Mouse (Mus musculus) hindbrain, embryonic 13.5 days (tissue): ENCODE measurements around the gene Glmp. TPM values are rescaled to one million over a fixed set of nuclear protein-coding genes. Genes with fewer than 3 reads are reported as not detected.
A peak's percentile ranks its signal among the peaks of the same experiment; 100 is the strongest.
"Not testable (repeated sequence)": the region's sequence is repeated elsewhere in the genome, so short reads cannot be mapped to it uniquely, and the experiment has no call there.

Source experiments
- ATAC-seq: fragments of 200-750 bp; cut with Nextera tagmentation; 2 replicates; pipeline ENCODE4 v1.8.0; 2017; ENCODE audit warnings: moderate TSS enrichment; ENCODE audit not compliant: low FRiP score
- H3K27ac ChIP-seq: fragments of 300-500 bp; sonication (generic); 2 replicates; pipeline ENCODE4 v1.5.1; 2015; ENCODE audit warnings: inconsistent platforms, mild to moderate bottlenecking, moderate library complexity
- H3K27me3 ChIP-seq: fragments of 300-500 bp; sonication (generic); 2 replicates; pipeline ENCODE4 v1.6.1; 2015; ENCODE audit warnings: mild to moderate bottlenecking, inconsistent platforms
- H3K36me3 ChIP-seq: fragments of 300-500 bp; sonication (generic); 2 replicates; pipeline ENCODE4 v1.6.1; 2015; ENCODE audit warnings: mild to moderate bottlenecking, inconsistent platforms
- H3K4me1 ChIP-seq: fragments of 300-500 bp; sonication (generic); replicated peaks from 2 replicates; pipeline ENCODE4 v1.6.1; 2015; ENCODE audit warnings: inconsistent platforms
- H3K4me2 ChIP-seq: fragments of 300-500 bp; sonication (generic); 2 replicates; pipeline ENCODE4 v1.6.1; 2015; ENCODE audit warnings: inconsistent platforms, mild to moderate bottlenecking, moderate library complexity
- H3K4me3 ChIP-seq: fragments of 300-500 bp; sonication (generic); 2 replicates; pipeline ENCODE4 v1.5.1; 2015; ENCODE audit warnings: mild to moderate bottlenecking, inconsistent platforms
- H3K9ac ChIP-seq: fragments of 300-500 bp; sonication (generic); 2 replicates; pipeline ENCODE4 v1.6.1; 2015; ENCODE audit warnings: mild to moderate bottlenecking, inconsistent platforms
- H3K9me3 ChIP-seq: fragments of 300-500 bp; sonication (generic); 2 replicates; pipeline ENCODE4 v1.6.1; 2016; ENCODE audit warnings: inconsistent platforms
- WGBS: fragments of 180-500 bp; shearing (Covaris S2); methylation state at CpG from one replicate; pipeline ENCODE4 v1.1.7; 2015; 5-methylcytosine and 5-hydroxymethylcytosine counted together
- polyA plus RNA-seq: library from polyadenylated mRNA; unstranded; fragments of >200 nt; fragmentation: Nextera tagmentation; extraction: Ambion mirVana; gene quantifications from 2 replicates; pipeline ENCODE4 v1.2.1, GENCODE M21; 2015

The Glmp gene
- polyA plus RNA-seq, 1 experiment from 2014 or later = 129 TPM

DNA sequence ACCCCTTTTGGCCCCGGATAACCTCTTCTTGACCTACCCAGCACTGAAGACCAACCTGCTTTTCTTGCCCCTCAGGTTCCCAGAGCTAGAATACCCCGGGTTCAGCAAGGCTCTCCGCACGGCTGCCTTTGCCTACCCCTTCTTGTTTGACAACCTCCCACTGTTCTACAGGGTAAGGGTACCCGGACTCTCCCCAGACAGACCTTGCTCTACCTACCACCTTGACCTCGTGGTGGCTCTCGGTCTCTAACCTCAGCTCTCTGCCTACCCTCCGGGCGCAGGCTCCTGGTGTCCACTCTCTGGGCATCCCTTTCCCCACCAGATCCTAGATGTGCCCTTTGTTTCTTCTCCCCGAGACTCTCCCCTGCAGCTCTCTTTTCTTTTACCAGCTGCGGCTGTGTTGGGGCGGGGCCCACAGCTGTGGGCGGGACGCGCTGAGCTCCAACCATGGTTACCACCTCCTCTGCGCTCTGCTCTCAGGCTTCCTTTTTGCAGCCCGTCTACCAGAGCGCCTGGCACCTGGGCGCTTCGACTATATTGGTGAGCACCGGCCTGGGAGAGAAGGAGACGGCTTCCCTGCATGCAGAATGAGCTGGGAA is 42.1 kb downstream of the Glmp start:
- Histone ChIP-seq H3K9ac (peak overlapping the region; percentile 60; the same call in 1 of the 2 replicates), H3K27ac (peak overlapping the region; percentile 78), H3K9me3 (peaks cover 11% of the 10 kb centered on the region), H3K27me3 (peaks cover 26% of the 10 kb centered on the region), H3K4me3 (peak overlapping the region; percentile 33), H3K4me2 (peak overlapping the region; percentile 48), H3K36me3 (peaks cover 16% of the 10 kb centered on the region), H3K4me1 (peaks cover 13% of the 10 kb centered on the region)
- ATAC-seq = peak; percentile 81
- WGBS = 2% methylated on average over 21 of the region's 22 CpGs

DNA sequence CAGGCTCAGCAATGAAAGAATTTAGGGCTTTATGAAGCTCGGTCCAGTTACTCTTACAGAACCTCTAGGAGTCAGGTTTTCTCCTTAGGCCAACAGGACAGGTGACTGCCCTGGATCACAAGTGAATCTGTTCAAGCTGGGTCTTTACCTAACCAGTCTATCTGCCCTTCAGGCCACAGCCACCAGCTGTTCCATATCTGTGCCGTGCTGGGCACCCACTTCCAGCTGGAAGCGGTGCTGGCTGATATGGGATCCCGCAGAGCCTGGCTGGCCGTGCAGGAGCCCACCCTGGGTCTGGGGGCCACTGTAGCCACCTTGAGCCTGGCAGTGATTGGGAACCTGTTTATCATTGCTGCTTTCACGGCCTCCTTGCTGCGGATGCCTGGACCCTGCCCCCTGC is 42.7 kb downstream of the Glmp start:
- Histone ChIP-seq H3K4me1 (peaks cover 13% of the 10 kb centered on the region), H3K9me3 (peaks cover 11% of the 10 kb centered on the region), H3K36me3 (peaks cover 10% of the 10 kb centered on the region; the same call in 1 of the 2 replicates), H3K27ac (0 out of 2 replicates have a peak overlapping the region, but pooled peaks have one; percentile 78), H3K27me3 (peaks cover 26% of the 10 kb centered on the region)
- not testable (repeated sequence) for H3K4me2 ChIP-seq, H3K4me3 ChIP-seq, H3K9ac ChIP-seq
- WGBS = 51% methylated on average over 3 of the region's 7 CpGs
- ATAC-seq = peak; percentile 63

DNA sequence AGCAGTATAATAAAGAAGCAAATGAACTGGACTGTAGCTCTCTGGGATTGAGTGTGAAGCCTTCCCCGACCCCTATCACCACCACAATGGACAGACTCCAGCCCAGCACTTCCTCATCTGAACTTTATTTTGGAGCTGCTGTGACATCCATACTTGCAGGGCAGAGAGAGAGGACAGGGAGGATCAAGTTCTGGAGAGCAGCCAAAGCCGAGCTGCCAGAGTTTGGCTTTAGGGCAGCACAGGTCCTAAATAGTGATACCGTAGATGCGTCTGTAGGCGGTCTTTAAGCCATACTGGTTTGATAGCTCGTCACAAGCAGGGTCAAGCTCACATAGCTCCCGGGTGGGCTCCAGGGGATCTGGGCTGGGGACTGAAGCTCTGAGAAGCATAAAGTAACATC is 43.7 kb downstream of the Glmp start:
- Histone ChIP-seq H3K27me3 (peaks cover 26% of the 10 kb centered on the region), H3K4me1 (peaks cover 13% of the 10 kb centered on the region), H3K9me3 (peaks cover 11% of the 10 kb centered on the region)
- H3K4me3 ChIP-seq, H3K27ac ChIP-seq, H3K4me2 ChIP-seq, ATAC-seq, H3K36me3 ChIP-seq, H3K9ac ChIP-seq: not testable (repeated sequence)
- WGBS = 88% methylated on average over 7 of the region's 7 CpGs

DNA sequence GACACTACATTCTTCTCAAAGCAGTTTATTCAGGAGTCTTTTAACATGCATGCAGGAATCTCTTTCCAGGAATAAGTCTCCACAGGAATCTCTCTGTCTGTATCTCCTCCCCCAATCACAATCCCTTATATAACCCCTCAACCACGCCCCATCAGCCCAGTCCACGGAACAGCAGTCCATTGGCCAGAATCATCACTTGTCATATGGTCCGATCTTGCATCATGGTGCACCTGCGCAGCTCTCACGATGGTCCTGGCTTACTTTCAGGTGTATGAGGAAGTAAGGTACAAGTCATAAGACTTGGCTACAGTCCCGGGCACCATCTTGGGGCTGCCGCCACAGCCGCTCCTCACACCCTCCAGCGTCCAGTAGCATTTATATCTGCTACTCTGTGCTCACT is 47.8 kb downstream of the Glmp start, which contains the start of gene Bglap3:
Gene Bglap3, minus strand, starts transcription at position 101 of the 400 bp plus-strand sequence.
- not testable (repeated sequence) for H3K4me2 ChIP-seq, H3K4me3 ChIP-seq, H3K27me3 ChIP-seq, ATAC-seq, H3K27ac ChIP-seq, H3K36me3 ChIP-seq, H3K4me1 ChIP-seq, H3K9ac ChIP-seq
- 94% methylated on average over 9 of the region's 9 CpGs for WGBS
- peaks cover 11% of the 10 kb centered on the region for H3K9me3 ChIP-seq

DNA sequence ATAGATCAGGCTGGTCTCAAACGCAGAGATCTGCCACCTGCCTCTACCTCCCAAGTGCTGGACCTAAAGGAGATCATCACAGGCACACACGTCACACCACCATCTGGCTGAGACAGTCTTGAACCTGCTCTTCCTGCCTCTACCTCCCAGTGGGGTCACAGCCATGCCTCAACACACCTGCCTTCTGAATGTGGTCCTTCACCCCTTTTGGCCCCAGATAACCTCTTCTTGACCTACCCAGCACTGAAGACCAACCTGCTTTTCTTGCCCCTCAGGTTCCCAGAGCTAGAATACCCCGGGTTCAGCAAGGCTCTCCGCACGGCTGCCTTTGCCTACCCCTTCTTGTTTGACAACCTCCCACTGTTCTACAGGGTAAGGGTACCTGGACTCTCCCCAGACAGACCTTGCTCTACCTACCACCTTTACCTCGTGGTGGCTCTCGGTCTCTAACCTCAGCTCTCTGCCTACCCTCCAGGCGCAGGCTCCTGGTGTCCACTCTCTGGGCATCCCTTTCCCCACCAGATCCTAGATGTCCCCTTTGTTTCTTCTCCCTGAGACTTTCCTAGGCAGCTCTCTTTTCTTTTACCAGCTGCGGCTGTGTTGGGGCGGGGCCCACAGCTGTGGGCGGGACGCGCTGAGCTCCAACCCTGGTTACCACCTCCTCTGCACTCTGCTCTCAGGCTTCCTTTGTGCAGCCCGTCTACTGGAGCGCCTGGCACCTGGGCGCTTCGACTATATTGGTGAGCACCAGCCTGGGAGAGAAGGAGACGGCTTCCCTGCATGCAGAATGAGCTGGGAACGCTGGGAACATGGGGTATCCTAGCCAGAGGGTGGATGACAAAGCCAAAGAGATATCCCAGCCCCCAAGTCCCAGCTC is 51.2 kb downstream of the Glmp start:
- peak overlapping the region; percentile 16 for H3K4me3 ChIP-seq
- peak overlapping the region; percentile 37 for H3K4me2 ChIP-seq
- not testable (repeated sequence) for H3K4me1 ChIP-seq, H3K9me3 ChIP-seq, H3K36me3 ChIP-seq, H3K27me3 ChIP-seq
- ATAC-seq = peak; percentile 91
- peak overlapping the region; percentile 43; the same call in 1 of the 2 replicates for H3K9ac ChIP-seq
- H3K27ac ChIP-seq = peak overlapping the region; percentile 79
- WGBS = 9% methylated on average over 19 of the region's 19 CpGs

DNA sequence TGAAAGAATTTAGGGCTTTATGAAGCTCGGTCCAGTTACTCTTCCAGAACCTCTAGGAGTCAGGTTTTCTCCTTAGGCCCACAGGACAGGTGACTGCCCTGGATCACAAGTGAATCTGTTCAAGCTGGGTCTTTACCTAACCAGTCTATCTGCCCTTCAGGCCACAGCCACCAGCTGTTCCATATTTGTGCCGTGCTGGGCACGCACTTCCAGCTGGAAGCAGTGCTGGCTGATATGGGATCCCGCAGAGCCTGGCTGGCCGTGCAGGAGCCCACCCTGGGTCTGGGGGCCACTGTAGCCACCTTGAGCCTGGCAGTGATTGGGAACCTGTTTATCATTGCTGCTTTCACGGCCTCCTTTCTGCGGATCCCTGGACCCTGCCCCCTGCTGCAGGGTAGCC is 51.8 kb downstream of the Glmp start:
- ATAC-seq = peak; percentile 25; the same call in 1 of the 2 replicates
- H3K27me3 ChIP-seq, H3K36me3 ChIP-seq, H3K9ac ChIP-seq, H3K4me3 ChIP-seq, H3K9me3 ChIP-seq: not testable (repeated sequence)
- WGBS = 23% methylated on average over 5 of the region's 7 CpGs
- Histone ChIP-seq H3K27ac (peak overlapping the region; percentile 79), H3K4me2 (peak overlapping the region; percentile 37), H3K4me1 (peaks cover 11% of the 10 kb centered on the region)

DNA sequence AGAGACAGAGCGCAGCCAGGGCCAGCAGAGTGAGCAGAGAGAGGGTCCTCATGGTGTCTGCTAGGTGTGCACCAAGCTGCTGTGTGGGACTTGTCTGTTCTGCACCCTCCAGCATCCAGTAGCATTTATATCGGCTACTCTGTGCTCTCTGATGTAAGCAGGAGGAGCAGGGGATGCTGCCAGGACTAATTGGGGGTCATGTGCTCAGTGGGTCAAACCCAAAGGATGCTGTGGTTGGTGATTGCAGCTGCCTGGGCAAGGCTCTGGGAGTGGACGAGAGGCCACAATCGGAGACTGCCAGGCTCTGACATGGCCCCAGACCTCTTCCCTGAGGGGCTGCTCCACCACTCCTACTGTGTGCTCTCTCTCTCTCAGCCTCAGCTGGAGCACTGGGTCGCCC is 53.8 kb downstream of the Glmp start, which contains the start of gene Bglap2:
Gene Bglap2, minus strand, starts transcription at position 101 of the 400 bp plus-strand sequence.
- peaks cover 14% of the 10 kb centered on the region for H3K4me1 ChIP-seq
- ATAC-seq, H3K36me3 ChIP-seq, H3K9me3 ChIP-seq, H3K4me2 ChIP-seq, H3K9ac ChIP-seq, H3K27ac ChIP-seq, H3K4me3 ChIP-seq, H3K27me3 ChIP-seq: not testable (repeated sequence)
- 83% methylated on average over 5 of the region's 5 CpGs for WGBS

Other genes with a start within 250 kb of the Glmp start
- gene Ttc24, start 246.7 kb upstream of the Glmp start, polyA plus RNA-seq = not detected in 2 replicates
- gene Iqgap3, start 243.1 kb upstream of the Glmp start, polyA plus RNA-seq = 3.2 and 3.6 TPM in 2 replicates
- gene Mef2d, start 182.7 kb upstream of the Glmp start, polyA plus RNA-seq = 14.5 and 14.8 TPM in 2 replicates
- gene Rhbg, start 70.3 kb upstream of the Glmp start, polyA plus RNA-seq = 0.22 and 0.32 TPM in 2 replicates
- 0.29 and 0.70 TPM in 2 replicates for gene Gm38392, start 37.8 kb upstream of the Glmp start, polyA plus RNA-seq
- gene Tsacc, start 28.0 kb upstream of the Glmp start, polyA plus RNA-seq = 10.9 and 12.0 TPM in 2 replicates
- 495 and 508 TPM in 2 replicates for gene Cct3, start 27.9 kb upstream of the Glmp start, polyA plus RNA-seq
- gene Tmem79, start 11.1 kb downstream of the Glmp start, polyA plus RNA-seq = 1.2 and 1.3 TPM in 2 replicates
- gene Smg5, start 11.2 kb downstream of the Glmp start, polyA plus RNA-seq = 66.2 and 69.1 TPM in 2 replicates
- gene Paqr6, start 39.6 kb downstream of the Glmp start, polyA plus RNA-seq = 2.6 and 2.9 TPM in 2 replicates
- gene Bglap3, start 47.7 kb downstream of the Glmp start, polyA plus RNA-seq = 0.19 TPM in 1 of 2 replicates, not detected in the other
- not detected in 2 replicates for gene Bglap2, start 53.7 kb downstream of the Glmp start, polyA plus RNA-seq
- gene Bglap, start 59.4 kb downstream of the Glmp start, polyA plus RNA-seq = not detected in 2 replicates
- gene Pmf1, start 85.3 kb downstream of the Glmp start, polyA plus RNA-seq = 36.9 and 37.8 TPM in 2 replicates
- 32.5 and 32.8 TPM in 2 replicates for gene Slc25a44, start 100.1 kb downstream of the Glmp start, polyA plus RNA-seq
- 25.5 and 27.4 TPM in 2 replicates for gene Sema4a, start 136.2 kb downstream of the Glmp start, polyA plus RNA-seq
- 31.9 and 35.0 TPM in 2 replicates for gene Lmna, start 184.9 kb downstream of the Glmp start, polyA plus RNA-seq
- 38.9 and 40.0 TPM in 2 replicates for gene Mex3a, start 207.4 kb downstream of the Glmp start, polyA plus RNA-seq
- gene Rab25, start 223.3 kb downstream of the Glmp start, polyA plus RNA-seq = not detected in 2 replicates
- gene Lamtor2, start 228.1 kb downstream of the Glmp start, polyA plus RNA-seq = 179 and 182 TPM in 2 replicates
- 36.7 and 38.3 TPM in 2 replicates for gene Ubqln4, start 228.7 kb downstream of the Glmp start, polyA plus RNA-seq